Mouse (Mus musculus) MEL (cell line): ENCODE data around the gene Fermt3. TPM values are rescaled to one million over a fixed set of nuclear protein-coding genes. Genes with fewer than 3 reads are reported as not detected.

Experiments used
- DNase-seq: peaks from one replicate; pipeline ENCODE4 v3.0.0; 2011; ENCODE audit warnings: low read depth, low spot score
- H3K27ac ChIP-seq: 2 replicates; pipeline ENCODE4 v1.5.1; 2012; ENCODE audit warnings: low read depth, mild to moderate bottlenecking, control low read depth, low read length, moderate library complexity; ENCODE audit not compliant: control insufficient read depth
- H3K27me3 ChIP-seq, 2 experiments: fragments of 150-350 bp in 1 of 2; sonication (generic) in 1 of 2; 2 replicates each; pipeline ENCODE4 v1.6.1; 2012; ENCODE audit warnings: low read length in 2 of 2, mild to moderate bottlenecking in 2 of 2, improper control_type of control experiment in 1 of 2, moderate library complexity in 1 of 2; ENCODE audit not compliant: insufficient read depth in 2 of 2, control insufficient read depth in 1 of 2
- H3K36me3 ChIP-seq, 2 experiments: 2 replicates each; pipeline ENCODE4 v1.6.1; 2012 to 2014; ENCODE audit warnings: low read length in 2 of 2, improper control_type of control experiment in 1 of 2, inconsistent platforms in 1 of 2, mild to moderate bottlenecking in 1 of 2; ENCODE audit not compliant: insufficient read depth in 2 of 2, control insufficient read depth in 1 of 2
- H3K4me1 ChIP-seq, 2 experiments: fragments of 150-350 bp in 1 of 2; sonication (generic) in 1 of 2; 2 replicates each; pipeline ENCODE4 v1.6.1; 2012; ENCODE audit warnings: low read length in 2 of 2, improper control_type of control experiment in 1 of 2, mild to moderate bottlenecking in 1 of 2; ENCODE audit not compliant: insufficient read depth in 2 of 2, control insufficient read depth in 1 of 2
- H3K4me3 ChIP-seq, 2 experiments: fragments of 150-350 bp in 1 of 2; sonication (generic) in 1 of 2; 2 replicates each; pipeline ENCODE4 v1.5.1; 2012; ENCODE audit warnings: low read depth in 2 of 2, low read length in 2 of 2, mild to moderate bottlenecking in 2 of 2, moderate library complexity in 2 of 2, control low read depth in 1 of 2, improper control_type of control experiment in 1 of 2; ENCODE audit not compliant: control insufficient read depth in 1 of 2, insufficient read depth in 1 of 2
- H3K79me2 ChIP-seq: 2 replicates; pipeline ENCODE4 v1.6.1; 2012; ENCODE audit warnings: mild to moderate bottlenecking, low read length, moderate library complexity; ENCODE audit not compliant: control insufficient read depth, poor library complexity, insufficient read depth
- H3K9ac ChIP-seq: 2 replicates; pipeline ENCODE4 v1.6.1; 2012; ENCODE audit warnings: low read depth, mild to moderate bottlenecking, control low read depth, low read length, moderate library complexity; ENCODE audit not compliant: control insufficient read depth, poor library complexity, severe bottlenecking
- H3K9me3 ChIP-seq: fragments of 150-350 bp; sonication (generic); replicated peaks from 2 replicates; pipeline ENCODE4 v1.6.1; 2012; ENCODE audit warnings: mild to moderate bottlenecking, low read length, improper control_type of control experiment, moderate library complexity; ENCODE audit not compliant: insufficient read depth
- BHLHE40 ChIP-seq: IDR thresholded peaks from 2 replicates; pipeline ENCODE4 v1.6.1; 2012; ENCODE audit warnings: low read depth, mild to moderate bottlenecking, inconsistent platforms, low read length, improper control_type of control experiment, borderline replicate concordance
- CHD1 ChIP-seq: IDR thresholded peaks from 2 replicates; pipeline ENCODE4 v1.6.1; 2012; ENCODE audit warnings: low read depth, mild to moderate bottlenecking, inconsistent platforms, low read length, improper control_type of control experiment
- GABPA ChIP-seq: IDR thresholded peaks from 2 replicates; pipeline ENCODE4 v1.6.1; 2012; ENCODE audit warnings: low read depth, mild to moderate bottlenecking, inconsistent platforms, low read length, improper control_type of control experiment, moderate library complexity
- GATA1 ChIP-seq: IDR thresholded peaks from 2 replicates; pipeline ENCODE4 v1.6.1; 2011; ENCODE audit warnings: low read depth, low read length, improper control_type of control experiment
- MAFK ChIP-seq: IDR thresholded peaks from 2 replicates; pipeline ENCODE4 v1.6.1; 2011; ENCODE audit warnings: low read depth, mild to moderate bottlenecking, low read length, improper control_type of control experiment, borderline replicate concordance
- MAX ChIP-seq: IDR thresholded peaks from 2 replicates; pipeline ENCODE4 v1.6.1; 2011; ENCODE audit warnings: low read length, improper control_type of control experiment
- MXI1 ChIP-seq: IDR thresholded peaks from 2 replicates; pipeline ENCODE4 v1.6.1; 2011; ENCODE audit warnings: mild to moderate bottlenecking, low read depth, low read length, improper control_type of control experiment
- MYC ChIP-seq: IDR thresholded peaks from 2 replicates; pipeline ENCODE4 v1.6.1; 2011; ENCODE audit warnings: low read depth, mild to moderate bottlenecking, low read length, improper control_type of control experiment, moderate library complexity
- NELFE ChIP-seq: IDR thresholded peaks from 2 replicates; pipeline ENCODE4 v1.6.1; 2011; ENCODE audit warnings: low read depth, low read length, improper control_type of control experiment
- POLR2A ChIP-seq, 2 experiments: IDR thresholded peaks; 2 replicates each; pipeline ENCODE4 v1.6.1; 2011 to 2012; ENCODE audit warnings: low read length in 2 of 2, mild to moderate bottlenecking in 2 of 2, control low read depth in 1 of 2, improper control_type of control experiment in 1 of 2, low read depth in 1 of 2, moderate library complexity in 1 of 2; ENCODE audit not compliant: control insufficient read depth in 1 of 2, insufficient read depth in 1 of 2, poor library complexity in 1 of 2
- POLR2AphosphoS5 ChIP-seq: IDR thresholded peaks from 2 replicates; pipeline ENCODE4 v1.6.1; 2012; ENCODE audit warnings: low read depth, borderline replicate concordance, mild to moderate bottlenecking, inconsistent platforms, low read length, moderate library complexity, mixed read lengths
- SIN3A ChIP-seq: IDR thresholded peaks from 2 replicates; pipeline ENCODE4 v1.6.1; 2012; ENCODE audit warnings: low read length, improper control_type of control experiment, inconsistent platforms
- USF1 ChIP-seq: IDR thresholded peaks from 2 replicates; pipeline ENCODE4 v1.6.1; 2014; ENCODE audit warnings: low read depth, mild to moderate bottlenecking, inconsistent platforms, low read length, improper control_type of control experiment, moderate library complexity
- ZC3H11A ChIP-seq: IDR thresholded peaks from 2 replicates; pipeline ENCODE4 v1.6.1; 2012; ENCODE audit warnings: low read depth, mild to moderate bottlenecking, inconsistent platforms, low read length, improper control_type of control experiment
- ZKSCAN1 ChIP-seq: IDR thresholded peaks from 2 replicates; pipeline ENCODE4 v1.6.1; 2012; ENCODE audit warnings: low read depth, mild to moderate bottlenecking, inconsistent platforms, low read length, improper control_type of control experiment, moderate library complexity
- ZNF384 ChIP-seq: IDR thresholded peaks from 2 replicates; pipeline ENCODE4 v1.6.1; 2012; ENCODE audit warnings: low read depth, mild to moderate bottlenecking, inconsistent platforms, low read length, improper control_type of control experiment
- polyA plus RNA-seq, 2 experiments: library from polyadenylated mRNA; stranded (reverse) in 1 of 2; unstranded in 1 of 2; fragments of >175 nt in 1 of 2; fragments of >200 nt in 1 of 2; gene quantifications; 2 replicates each; pipeline versions ENCODE4 v1.2.1 to v1.2.4; 2012; ENCODE audit warnings: low replicate concordance in 2 of 2, low read depth in 1 of 2; ENCODE audit not compliant: insufficient read length in 2 of 2, insufficient read depth in 1 of 2, missing spikeins in 1 of 2
- total RNA-seq: library from RNA; depleted of rRNA; stranded (reverse); fragments of 300-350 nt; gene quantifications from 2 replicates; pipeline ENCODE4 v1.2.3, GENCODE M21; 2012; rRNA removed

Fermt3 gene
- total and polyA plus RNA-seq, 3 experiments: 244 to 329 (median 327) TPM

GRCm38 (mm10) chr19:6949951-6950350 lies 69.3 kb downstream of the Fermt3 start:
- H3K27me3 ChIP-seq: no peaks in the 10 kb centered on the region
- no peak overlapping the region; a peak in 1 of 4 replicates for H3K4me3 ChIP-seq
- DNase-seq: no peak
- H3K79me2 ChIP-seq: peaks cover 1% of the 10 kb centered on the region; the same call in 1 of the 2 replicates
- H3K9ac ChIP-seq: no peak overlapping the region; the same call in 1 of the 2 replicates
- 0 out of 4 replicates have a peak, but pooled peaks cover 0 to 6% of the 10 kb centered on the region in 2 experiments for H3K4me1 ChIP-seq
- no peaks in the 10 kb centered on the region for H3K9me3 ChIP-seq
- TF ChIP-seq POLR2AphosphoS5 (no peak), MAX (0 out of 2 replicates have a peak, but pooled peaks have one; percentile 26), ZNF384 (no peak)
- peaks cover 0 to 6% of the 10 kb centered on the region in 2 experiments; a peak in 1 of 4 replicates for H3K36me3 ChIP-seq
- no peak overlapping the region for H3K27ac ChIP-seq

GRCm38 (mm10) chr19:6949532-6949931 lies 69.7 kb downstream of the Fermt3 start:
- no peak for DNase-seq
- H3K27ac ChIP-seq: no peak overlapping the region
- 0 out of 4 replicates have a peak, but pooled peaks cover 0 to 6% of the 10 kb centered on the region in 2 experiments for H3K4me1 ChIP-seq
- no peak overlapping the region for H3K4me3 ChIP-seq
- H3K79me2 ChIP-seq: peaks cover 1% of the 10 kb centered on the region; the same call in 1 of the 2 replicates
- H3K9me3 ChIP-seq: no peaks in the 10 kb centered on the region
- TF ChIP-seq ZKSCAN1 (no peak), BHLHE40 (no peak), GATA1 (no peak), GABPA (no peak), CHD1 (no peak), POLR2A (IDR thresholded peaks at IDR 0.05; ENCODE audit: control insufficient read depth in 1 of 2, insufficient read depth in 1 of 2, low read depth in 1 of 2, low read length in 2 of 2, poor library complexity in 1 of 2) (no peak), ZC3H11A (no peak), MXI1 (no peak), USF1 (no peak), POLR2AphosphoS5 (no peak), MYC (no peak), ZNF384 (no peak), MAFK (no peak), SIN3A (no peak), NELFE (no peak)
- H3K27me3 ChIP-seq: no peaks in the 10 kb centered on the region
- no peak overlapping the region for H3K9ac ChIP-seq
- peaks cover 0 to 6% of the 10 kb centered on the region in 2 experiments; a peak in 1 of 4 replicates for H3K36me3 ChIP-seq

Other genes starting within 250 kb of the Fermt3 start
- 4.7 and 4.9 TPM in 2 replicates for gene Rps6ka4, start 178.8 kb downstream of the Fermt3 start, total RNA-seq
- gene Rps6ka4, start 178.8 kb downstream of the Fermt3 start, polyA plus RNA-seq: 1 to 10 TPM in 1 of 2 experiments, not detected in 1; 7.3 TPM
- gene Ccdc88b, start 161.3 kb downstream of the Fermt3 start, total RNA-seq: 32.4 and 38.7 TPM in 2 replicates
- 10 to 100 TPM in 1 of 2 experiments, not detected in 1; 59.8 TPM for gene Ccdc88b, start 161.3 kb downstream of the Fermt3 start, polyA plus RNA-seq
- gene Trmt112, start 109.8 kb downstream of the Fermt3 start, total RNA-seq: 285 and 294 TPM in 2 replicates
- 100 to 1,000 TPM in 1 of 2 experiments, not detected in 1; 319 TPM for gene Trmt112, start 109.8 kb downstream of the Fermt3 start, polyA plus RNA-seq
- gene Prdx5, start 109.4 kb downstream of the Fermt3 start, total RNA-seq: 127 and 130 TPM in 2 replicates
- gene Prdx5, start 109.4 kb downstream of the Fermt3 start, polyA plus RNA-seq: 100 to 1,000 TPM in 1 of 2 experiments, not detected in 1; 246 TPM
- 30.5 and 40.9 TPM in 2 replicates for gene Esrra, start 97.7 kb downstream of the Fermt3 start, total RNA-seq
- gene Esrra, start 97.7 kb downstream of the Fermt3 start, polyA plus RNA-seq: 10 to 100 TPM in 1 of 2 experiments, not detected in 1; 32.5 TPM
- gene Catsperz, start 94.1 kb downstream of the Fermt3 start, total RNA-seq: 0.65 TPM in 1 of 2 replicates, not detected in the other
- gene Catsperz, start 94.1 kb downstream of the Fermt3 start, polyA plus RNA-seq: 1 to 10 TPM in 1 of 2 experiments, not detected in 1; 2.4 TPM
- gene Kcnk4, start 85.0 kb downstream of the Fermt3 start, total RNA-seq: 0.15 TPM in 1 of 2 replicates, not detected in the other
- 1 to 10 TPM in 1 of 2 experiments, not detected in 1; 1.8 TPM for gene Kcnk4, start 85.0 kb downstream of the Fermt3 start, polyA plus RNA-seq
- 37.7 and 51.7 TPM in 2 replicates for gene Bad, start 77.6 kb downstream of the Fermt3 start, total RNA-seq
- 10 to 100 TPM in 1 of 2 experiments, not detected in 1; 69.7 TPM for gene Bad, start 77.6 kb downstream of the Fermt3 start, polyA plus RNA-seq
- gene Gpr137, start 77.0 kb downstream of the Fermt3 start, total RNA-seq: 21.3 and 27.1 TPM in 2 replicates
- gene Gpr137, start 77.0 kb downstream of the Fermt3 start, polyA plus RNA-seq: 10 to 100 TPM in 1 of 2 experiments, not detected in 1; 35.3 TPM
- gene Ppp1r14b, start 44.5 kb downstream of the Fermt3 start, total RNA-seq: 448 and 467 TPM in 2 replicates
- gene Ppp1r14b, start 44.5 kb downstream of the Fermt3 start, polyA plus RNA-seq: 100 to 1,000 TPM in 1 of 2 experiments, not detected in 1; 349 TPM
- gene Plcb3, start 43.0 kb downstream of the Fermt3 start, total RNA-seq: 12.6 and 13.0 TPM in 2 replicates
- 10 to 100 TPM in 1 of 2 experiments, not detected in 1; 30.8 TPM for gene Plcb3, start 43.0 kb downstream of the Fermt3 start, polyA plus RNA-seq
- gene Fkbp2, start 39.0 kb downstream of the Fermt3 start, total RNA-seq: 51.4 and 53.9 TPM in 2 replicates
- gene Fkbp2, start 39.0 kb downstream of the Fermt3 start, polyA plus RNA-seq: 100 to 1,000 TPM in 1 of 2 experiments, not detected in 1; 167 TPM
- 11.2 and 11.5 TPM in 2 replicates for gene Vegfb, start 31.8 kb downstream of the Fermt3 start, total RNA-seq
- gene Vegfb, start 31.8 kb downstream of the Fermt3 start, polyA plus RNA-seq: 10 to 100 TPM in 1 of 2 experiments, not detected in 1; 67.6 TPM
- 3.2 and 4.2 TPM in 2 replicates for gene Dnajc4, start 26.9 kb downstream of the Fermt3 start, total RNA-seq
- 10 to 100 TPM in 1 of 2 experiments, not detected in 1; 12.9 TPM for gene Dnajc4, start 26.9 kb downstream of the Fermt3 start, polyA plus RNA-seq
- gene Nudt22, start 23.4 kb downstream of the Fermt3 start, total RNA-seq: 23.8 and 32.1 TPM in 2 replicates
- 10 to 100 TPM in 1 of 2 experiments, not detected in 1; 30.8 TPM for gene Nudt22, start 23.4 kb downstream of the Fermt3 start, polyA plus RNA-seq
- gene Trpt1, start 23.3 kb downstream of the Fermt3 start, total RNA-seq: 1.2 and 1.8 TPM in 2 replicates
- 1 to 10 TPM in 1 of 2 experiments, not detected in 1; 2.3 TPM for gene Trpt1, start 23.3 kb downstream of the Fermt3 start, polyA plus RNA-seq
- 281 and 284 TPM in 2 replicates for gene Stip1, start 20.5 kb upstream of the Fermt3 start, total RNA-seq
- 100 to 1,000 TPM; 370 to 430 TPM for gene Stip1, start 20.5 kb upstream of the Fermt3 start, polyA plus RNA-seq
- 1.9 and 4.5 TPM in 2 replicates for gene Macrod1, start 37.3 kb upstream of the Fermt3 start, total RNA-seq
- gene Macrod1, start 37.3 kb upstream of the Fermt3 start, polyA plus RNA-seq: 10 to 100 TPM in 1 of 2 experiments, not detected in 1; 15.7 TPM
- gene Flrt1, start 86.3 kb upstream of the Fermt3 start, total RNA-seq: 0.03 TPM in 1 of 2 replicates, not detected in the other
- gene Flrt1, start 86.3 kb upstream of the Fermt3 start, polyA plus RNA-seq: not detected
- 103 and 106 TPM in 2 replicates for gene Otub1, start 186.8 kb upstream of the Fermt3 start, total RNA-seq
- gene Otub1, start 186.8 kb upstream of the Fermt3 start, polyA plus RNA-seq: 100 to 1,000 TPM; 194 to 285 TPM
- gene Cox8a, start 198.1 kb upstream of the Fermt3 start, total RNA-seq: 736 and 745 TPM in 2 replicates
- gene Cox8a, start 198.1 kb upstream of the Fermt3 start, polyA plus RNA-seq: 1,000 to 10,000 TPM in 1 of 2 experiments, not detected in 1; 1,213 TPM
- gene Naa40, start 221.7 kb upstream of the Fermt3 start, total RNA-seq: 45.5 and 46.8 TPM in 2 replicates
- 10 to 100 TPM in 1 of 2 experiments, not detected in 1; 75.7 TPM for gene Naa40, start 221.7 kb upstream of the Fermt3 start, polyA plus RNA-seq
- gene Rcor2, start 247.9 kb upstream of the Fermt3 start, total RNA-seq: 31.4 and 33.7 TPM in 2 replicates
- 10 to 100 TPM in 1 of 2 experiments, not detected in 1; 60.2 TPM for gene Rcor2, start 247.9 kb upstream of the Fermt3 start, polyA plus RNA-seq